ENCODE assay signal across 36 mouse cellular contexts in genomic region chr1:94074756-94075155, GRCm38 (mm10). TPM values are rescaled to one million over a fixed set of nuclear protein-coding genes. Genes with fewer than 3 reads are reported as not detected.
A peak's percentile ranks its signal among the peaks of the same experiment; 100 is the strongest.
DNase-seq lines count a peak whose midpoint lies in the region; ATAC-seq lines count a peak whose summit lies in the region.
"Had no signal": no experiment of that assay in that cellular context is flagged by ENCODE, and none has a peak within 500 bp of the region (broad histone marks: within the 10 kb centered on the region; RNA-seq: fewer than 3 reads in every experiment).

No protein-coding gene starts in this region.

- peak; percentile 54 for DNase-seq in CD4-positive, CD25-positive, alpha-beta regulatory T cell, adult 2 months (ENCODE audit: low read depth, low spot score)
- no peak for DNase-seq in gastrocnemius, postnatal 10 days
- DNase-seq in lung, postnatal 36 days: no peak
- DNase-seq in layer of hippocampus, adult 11-12 months (ENCODE audit: low spot score): no peak
- no peak for DNase-seq in right cerebral cortex, postnatal 14 days
- DNase-seq: adrenal gland, adult 8-10 months; B cell, adult 2 months; cerebellum, adult 8-10 months; cerebellum, postnatal 25 days; gastrocnemius, postnatal 36 days; heart, postnatal 10 days; kidney, adult 8-10 months; kidney, postnatal 4 days; lung, postnatal 4 days; midbrain, embryonic 14.5 days; thymus, postnatal 4 days had no signal

- peak; percentile 22 for ATAC-seq in common myeloid progenitor, adult 5-6 weeks (replicated peaks; ENCODE audit: low read depth, poor library complexity, severe bottlenecking)
- peak; percentile 38 for ATAC-seq in inflammation-experienced regulatory T-cells, adult 6 months
- ATAC-seq: forebrain, embryonic 14.5 days; hindbrain, embryonic 16.5 days; intestine, embryonic 16.5 days had no signal

RNA-seq across cellular contexts. Expression of gene Pdcd1, which starts 22.4 kb away (rescaled TPM):
- total RNA-seq in common myeloid progenitor, adult 5-6 weeks (2017): not detected in 2 replicates
- 100 to 1,000 TPM; 264 to 357 (median 323) TPM for polyA plus RNA-seq in inflammation-experienced regulatory T-cells, adult 6 months (2017; shearing (Covaris generic))
- not detected for total RNA-seq in gastrocnemius, postnatal 10 days (2021)
- total RNA-seq: adrenal gland, postnatal 4 days; gastrocnemius, adult 18-20 months; gastrocnemius, postnatal 36 days; heart, adult 8-10 months; heart, postnatal 10 days had no signal
- polyA plus RNA-seq: embryonic facial prominence, embryonic 11.5 days; forebrain, embryonic 14.5 days; hindbrain, embryonic 11.5 days; hindbrain, embryonic 16.5 days; kidney, postnatal 0 days; limb, embryonic 12.5 days; liver, embryonic 11.5 days; liver, embryonic 16.5 days; neural tube, embryonic 11.5 days; stomach, embryonic 14.5 days; testis, adult 2 months had no signal

RNA-seq across cellular contexts. Expression of gene Neu4, which starts 54.5 kb away (rescaled TPM):
- not detected in 2 replicates for total RNA-seq in common myeloid progenitor, adult 5-6 weeks (2017)
- polyA plus RNA-seq in inflammation-experienced regulatory T-cells, adult 6 months (2017; shearing (Covaris generic)): under 1 TPM in 1 of 3 experiments, not detected in 2; 0.33 TPM
- not detected for total RNA-seq in gastrocnemius, postnatal 10 days (2021)
- total RNA-seq: adrenal gland, adult 8-10 months; adrenal gland, postnatal 4 days; gastrocnemius, adult 18-20 months; gastrocnemius, postnatal 36 days; heart, postnatal 10 days; neutrophil, adult 5-6 weeks had no signal
- polyA plus RNA-seq: embryonic facial prominence, embryonic 11.5 days; forebrain, embryonic 14.5 days; hindbrain, embryonic 11.5 days; intestine, embryonic 16.5 days; kidney, postnatal 0 days; limb, embryonic 12.5 days; liver, embryonic 11.5 days; liver, embryonic 16.5 days; lung, embryonic 15.5 days; midbrain, embryonic 14.5 days; neural tube, embryonic 11.5 days; stomach, embryonic 14.5 days; testis, adult 2 months; thymus, postnatal 0 days had no signal
